Mouse (Mus musculus): Measurements from ENCODE around the gene Fam180a.

- TF ChIP-seq CTCF (IDR thresholded peaks at IDR 0.05; ENCODE audit: low read depth) (no peak), EP300 (IDR thresholded peaks at IDR 0.05; ENCODE audit: low read depth) (no peak)
These were observed 1.6 kb downstream of the Fam180a start for GRCm38 (mm10) chr6:35324306-35324705.

Measured in liver, embryonic 14.5 days (tissue).